Mouse (Mus musculus): ENCODE measurements around the gene Dgat2.

Dgat2 gene

GRCm38 (mm10) chr7:99161961-99162360 is 20.6 kb downstream of the Dgat2 start:
- DNase-seq (ENCODE audit: low spot score in 2 of 2): no peak

- DNase-seq (ENCODE audit: low spot score in 2 of 2): no peak
These were observed 21.0 kb downstream of the Dgat2 start for GRCm38 (mm10) chr7:99161529-99161928.

- no peak for DNase-seq (ENCODE audit: low spot score in 2 of 2)
These were observed 21.5 kb downstream of the Dgat2 start for GRCm38 (mm10) chr7:99160995-99161394.

- no peak for DNase-seq (ENCODE audit: low spot score in 2 of 2)
These were observed 23.1 kb downstream of the Dgat2 start for GRCm38 (mm10) chr7:99159446-99159845.

- no peak for DNase-seq (ENCODE audit: low spot score in 2 of 2)
These were observed 23.6 kb downstream of the Dgat2 start for GRCm38 (mm10) chr7:99158904-99159303.

GRCm38 (mm10) chr7:99158011-99158410 is 24.5 kb downstream of the Dgat2 start:
- DNase-seq (ENCODE audit: low spot score in 2 of 2): no peak

- DNase-seq (ENCODE audit: low spot score in 2 of 2): no peak
These were observed 25.8 kb downstream of the Dgat2 start for GRCm38 (mm10) chr7:99156737-99157136.

- DNase-seq (ENCODE audit: low spot score in 2 of 2): no peak
These were observed 26.9 kb downstream of the Dgat2 start for GRCm38 (mm10) chr7:99155311-99156289.

GRCm38 (mm10) chr7:99154648-99155151 is 27.8 kb downstream of the Dgat2 start:
- DNase-seq (ENCODE audit: low spot score in 2 of 2): no peak

GRCm38 (mm10) chr7:99153686-99154202 is 28.8 kb downstream of the Dgat2 start:
- no peak for DNase-seq (ENCODE audit: low spot score in 2 of 2)

- DNase-seq (ENCODE audit: low spot score in 2 of 2): no peak
These were observed 29.8 kb downstream of the Dgat2 start for GRCm38 (mm10) chr7:99152756-99153155.

GRCm38 (mm10) chr7:99151342-99151741 is 31.2 kb downstream of the Dgat2 start:
- DNase-seq (ENCODE audit: low spot score in 2 of 2): peak; percentile 93 to 95

GRCm38 (mm10) chr7:99149017-99149416 is 33.5 kb downstream of the Dgat2 start:
- no peak for DNase-seq (ENCODE audit: low spot score in 2 of 2)

- no peak for DNase-seq (ENCODE audit: low spot score in 2 of 2)
These were observed 35.0 kb downstream of the Dgat2 start for GRCm38 (mm10) chr7:99147494-99147893.

GRCm38 (mm10) chr7:99146906-99147305 is 35.6 kb downstream of the Dgat2 start:
- DNase-seq (ENCODE audit: low spot score in 2 of 2): no peak

GRCm38 (mm10) chr7:99146011-99146410 is 36.5 kb downstream of the Dgat2 start:
- no peak for DNase-seq (ENCODE audit: low spot score in 2 of 2)

GRCm38 (mm10) chr7:99144616-99145015 is 37.9 kb downstream of the Dgat2 start:
- peak; percentile 79 to 88 for DNase-seq (ENCODE audit: low spot score in 2 of 2)

GRCm38 (mm10) chr7:99143244-99143643 is 39.3 kb downstream of the Dgat2 start:
- no peak for DNase-seq (ENCODE audit: low spot score in 2 of 2)

- DNase-seq (ENCODE audit: low spot score in 2 of 2): no peak
These were observed 40.5 kb downstream of the Dgat2 start for GRCm38 (mm10) chr7:99141919-99142606.

GRCm38 (mm10) chr7:99140984-99141918 is 41.3 kb downstream of the Dgat2 start, which contains the start of gene Uvrag:
Uvrag (minus strand) TSS chr7:99141141.
- DNase-seq (ENCODE audit: low spot score in 2 of 2): peak; percentile 99 to 100

- no peak for DNase-seq (ENCODE audit: low spot score in 2 of 2)
These were observed 42.0 kb downstream of the Dgat2 start for GRCm38 (mm10) chr7:99140511-99140910.
